Mouse (Mus musculus) stomach, embryonic 16.5 days (tissue): Measurements from ENCODE around the gene Olfr773. TPM values are rescaled to one million over a fixed set of nuclear protein-coding genes. Genes with fewer than 3 reads are reported as not detected.
"Not testable (repeated sequence)": the region's sequence is repeated elsewhere in the genome, so short reads cannot be mapped to it uniquely, and the experiment has no call there.

Experiments used
- ATAC-seq: fragments of 200-750 bp; cut with Nextera tagmentation; 2 replicates; pipeline ENCODE4 v1.8.0; 2017; ENCODE audit warnings: moderate number of reproducible peaks, moderate TSS enrichment; ENCODE audit not compliant: insufficient read depth, low FRiP score
- H3K27ac ChIP-seq: fragments of 300-500 bp; sonication (generic); 2 replicates; pipeline ENCODE4 v1.5.1; 2014; ENCODE audit warnings: low read length
- H3K27me3 ChIP-seq: fragments of 300-500 bp; sonication (generic); 2 replicates; pipeline ENCODE4 v1.6.1; 2014; ENCODE audit warnings: low read length, control low read depth, mixed read lengths; ENCODE audit not compliant: control insufficient read depth, insufficient read depth
- H3K36me3 ChIP-seq: fragments of 300-500 bp; sonication (generic); 2 replicates; pipeline ENCODE4 v1.6.1; 2014; ENCODE audit warnings: low read length; ENCODE audit not compliant: control insufficient read depth, insufficient read depth
- H3K4me1 ChIP-seq: fragments of 300-500 bp; sonication (generic); 2 replicates; pipeline ENCODE4 v1.6.1; 2014; ENCODE audit warnings: low read length, control low read depth, mixed read lengths; ENCODE audit not compliant: control insufficient read depth, insufficient read depth
- H3K4me2 ChIP-seq: fragments of 300-500 bp; sonication (generic); 2 replicates; pipeline ENCODE4 v1.6.1; 2014; ENCODE audit warnings: low read depth, low read length, mixed read lengths
- H3K4me3 ChIP-seq: fragments of 300-500 bp; sonication (generic); replicated peaks from 2 replicates; pipeline ENCODE4 v1.5.1; 2014; ENCODE audit warnings: mild to moderate bottlenecking, low read length
- H3K9ac ChIP-seq: fragments of 300-500 bp; sonication (generic); 2 replicates; pipeline ENCODE4 v1.6.1; 2014; ENCODE audit warnings: low read length
- H3K9me3 ChIP-seq: fragments of 300-500 bp; sonication (generic); replicated peaks from 2 replicates; pipeline ENCODE4 v1.6.1; 2016; ENCODE audit warnings: low read length, control low read depth; ENCODE audit not compliant: control insufficient read depth
- WGBS: fragments of 180-500 bp; shearing (Covaris S2); extraction: QIAGEN DNeasy Blood & Tissue Kit; methylation state at CpG from one replicate; pipeline ENCODE4 v1.1.7; 2014; 5-methylcytosine and 5-hydroxymethylcytosine counted together
- polyA plus RNA-seq: library from polyadenylated mRNA; unstranded; fragments of >200 nt; fragmentation: Nextera tagmentation; extraction: Ambion mirVana; gene quantifications from 2 replicates; pipeline ENCODE4 v1.2.1, GENCODE M21; 2015

Olfr773 gene
- not detected in 2 replicates for polyA plus RNA-seq

DNA sequence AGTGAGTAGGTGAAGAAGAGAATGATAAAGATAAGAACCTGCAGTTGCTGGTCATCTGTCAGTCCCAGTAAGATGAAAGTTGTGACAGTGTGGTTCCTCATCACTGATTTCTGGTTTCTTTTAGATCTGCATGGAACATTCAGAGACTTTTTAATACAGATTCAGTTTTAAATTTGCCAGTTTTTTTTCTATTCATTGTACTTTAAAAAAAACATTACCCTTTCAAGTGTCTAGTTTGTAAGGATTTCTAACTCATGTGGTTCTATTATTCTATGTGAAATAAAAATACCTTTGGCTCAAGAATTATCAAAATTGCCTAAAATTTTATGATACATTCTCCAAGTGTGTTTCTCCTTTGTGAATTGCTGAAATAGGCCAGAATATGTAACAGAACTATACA lies at the start of gene Olfr773:
Olfr773 (minus strand) TSS at position 101 of the 400 bp plus-strand sequence.
- not testable (repeated sequence) for ATAC-seq, H3K36me3 ChIP-seq, H3K9me3 ChIP-seq, H3K27ac ChIP-seq, H3K27me3 ChIP-seq, H3K4me1 ChIP-seq, H3K9ac ChIP-seq, H3K4me3 ChIP-seq, H3K4me2 ChIP-seq

DNA sequence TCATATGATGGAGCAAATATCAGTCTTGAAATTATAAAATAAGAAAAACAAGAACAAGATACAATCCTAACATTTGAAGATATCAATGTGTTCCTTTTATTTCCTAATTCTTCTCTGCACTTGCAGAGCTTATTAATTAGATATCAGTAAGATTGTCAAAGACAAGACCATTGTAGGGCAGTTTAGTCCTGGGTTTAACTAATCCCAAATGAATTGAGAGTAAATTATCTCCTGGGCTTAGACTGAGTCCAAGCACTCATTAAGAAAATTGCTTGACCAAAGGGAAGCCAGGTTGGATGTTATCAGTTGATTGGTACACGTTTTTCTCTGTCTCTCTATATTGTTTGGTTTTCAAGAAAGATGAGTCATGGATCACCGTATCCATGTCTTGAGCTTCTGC lies 48.7 kb upstream of the Olfr773 start, which contains the start of gene Olfr774:
Olfr774 (plus strand) TSS at position 301 of the 400 bp plus-strand sequence.
- no peak for ATAC-seq
- Histone ChIP-seq H3K4me2 (no peak within 1 kb of the TSS), H3K9me3 (no peaks in the 10 kb centered on the region), H3K4me1 (no peaks in the 10 kb centered on the region), H3K27ac (no peak within 1 kb of the TSS), H3K27me3 (no peaks in the 10 kb centered on the region), H3K4me3 (no peak within 1 kb of the TSS), H3K36me3 (no peaks in the 10 kb centered on the region), H3K9ac (no peak within 1 kb of the TSS)
- WGBS: 69% methylated on average over 2 of the region's 2 CpGs

DNA sequence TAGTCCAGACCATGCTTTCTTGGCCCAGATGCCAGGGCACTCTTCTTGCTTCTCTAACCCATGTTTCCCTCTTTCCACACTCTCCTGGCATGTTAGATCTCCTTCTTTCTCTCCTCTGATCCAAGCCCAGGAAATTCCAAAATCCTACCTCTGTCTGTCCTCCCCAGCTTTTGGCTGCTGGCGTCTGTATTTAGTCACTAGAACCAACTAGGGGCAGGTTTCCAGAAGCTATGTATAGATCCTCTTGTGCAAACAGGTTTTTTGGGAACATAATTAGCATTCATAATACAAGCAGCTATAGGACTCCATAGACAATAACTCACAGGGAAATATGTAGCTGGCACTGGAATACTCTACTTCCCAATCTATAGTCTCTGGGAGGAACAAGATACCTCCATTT lies 43.5 kb upstream of the Olfr773 start:
- Histone ChIP-seq H3K9ac (no peak overlapping the region), H3K4me2 (no peak overlapping the region), H3K27ac (no peak overlapping the region), H3K4me1 (no peaks in the 10 kb centered on the region), H3K4me3 (no peak overlapping the region), H3K27me3 (no peaks in the 10 kb centered on the region), H3K9me3 (no peaks in the 10 kb centered on the region), H3K36me3 (no peaks in the 10 kb centered on the region)
- ATAC-seq: no peak
- 90% methylated on average over 1 of the region's 1 CpGs for WGBS

DNA sequence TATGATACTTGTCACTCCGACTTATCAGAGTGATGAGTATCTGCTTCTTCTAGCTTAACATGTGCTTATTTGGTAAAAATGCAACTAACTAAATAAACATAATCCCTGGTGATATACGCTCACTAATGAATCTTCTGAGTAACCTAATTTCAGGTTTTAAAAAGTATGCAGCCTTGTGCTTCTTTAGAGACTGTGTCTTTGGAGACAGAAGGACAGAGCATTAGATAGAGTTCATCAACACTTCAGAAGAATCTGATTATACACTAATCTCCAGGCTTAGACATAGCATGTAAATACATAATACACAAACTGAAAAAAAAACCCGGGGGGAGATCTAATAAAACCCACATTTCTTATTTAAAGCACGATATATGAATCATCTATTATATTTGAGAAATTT lies 9.4 kb downstream of the Olfr773 start, which contains the start of gene Olfr772:
Olfr772 (minus strand) TSS at position 101 of the 400 bp plus-strand sequence.
- not testable (repeated sequence) for H3K9me3 ChIP-seq, H3K36me3 ChIP-seq, H3K4me1 ChIP-seq, ATAC-seq, H3K4me3 ChIP-seq, H3K9ac ChIP-seq, H3K27me3 ChIP-seq, H3K4me2 ChIP-seq, H3K27ac ChIP-seq
- 73% methylated on average over 3 of the region's 4 CpGs for WGBS

DNA sequence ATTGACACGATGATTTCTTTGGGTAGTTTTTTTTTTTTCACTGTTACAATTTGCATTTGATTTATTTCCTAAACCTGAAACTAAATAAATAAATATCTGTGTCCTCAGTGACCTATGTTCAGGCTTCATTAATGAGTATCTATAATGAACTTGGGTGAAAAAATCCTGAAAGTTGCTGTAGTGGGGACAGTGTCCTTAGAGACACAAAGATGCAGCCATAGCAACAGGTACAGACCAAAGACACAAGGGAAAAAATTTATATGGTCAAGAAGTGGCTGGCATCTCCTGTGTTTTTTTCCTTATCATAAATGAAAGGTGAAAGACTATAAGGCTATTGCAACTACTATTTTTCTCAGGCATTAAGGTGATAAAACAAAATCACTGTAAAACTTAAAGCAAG lies 22.6 kb downstream of the Olfr773 start, which contains the start of gene Olfr771:
Olfr771 (minus strand) TSS at position 101 of the 400 bp plus-strand sequence.
- ATAC-seq: no peak
- H3K4me3 ChIP-seq: no peak within 1 kb of the TSS
- H3K36me3 ChIP-seq: no peaks in the 10 kb centered on the region
- no peaks in the 10 kb centered on the region for H3K4me1 ChIP-seq
- H3K4me2 ChIP-seq: no peak within 1 kb of the TSS
- H3K9ac ChIP-seq: no peak within 1 kb of the TSS
- no peaks in the 10 kb centered on the region for H3K9me3 ChIP-seq
- 69% methylated on average over 1 of the region's 1 CpGs for WGBS
- no peaks in the 10 kb centered on the region for H3K27me3 ChIP-seq
- H3K27ac ChIP-seq: no peak within 1 kb of the TSS

DNA sequence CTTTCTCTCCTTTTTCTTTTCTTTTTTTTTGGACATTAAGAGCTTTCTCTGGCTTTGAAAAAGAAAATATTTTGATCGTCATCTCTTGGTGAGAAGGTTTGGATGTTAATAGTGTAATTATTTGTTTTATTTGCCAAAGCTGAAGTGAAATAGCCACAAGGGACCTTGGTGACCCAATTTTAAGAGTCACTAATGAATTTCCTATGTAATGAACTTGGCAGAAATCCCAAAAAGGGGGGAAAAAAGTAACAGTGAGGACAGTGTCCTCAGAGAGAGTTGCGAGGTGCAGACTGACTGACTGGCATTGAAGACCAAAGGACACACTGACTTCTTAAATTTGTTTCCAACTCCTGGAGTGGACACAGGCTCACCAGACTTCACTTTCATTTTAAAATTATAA lies 48.3 kb downstream of the Olfr773 start, which contains the start of gene Olfr770:
Olfr770 (minus strand) TSS at position 101 of the 400 bp plus-strand sequence.
- no peaks in the 10 kb centered on the region for H3K9me3 ChIP-seq
- no peaks in the 10 kb centered on the region for H3K4me1 ChIP-seq
- no peaks in the 10 kb centered on the region for H3K27me3 ChIP-seq
- no peak within 1 kb of the TSS for H3K9ac ChIP-seq
- ATAC-seq: no peak
- H3K4me3 ChIP-seq: no peak within 1 kb of the TSS
- 88% methylated on average over 2 of the region's 2 CpGs for WGBS
- H3K4me2 ChIP-seq: no peak within 1 kb of the TSS
- no peaks in the 10 kb centered on the region for H3K36me3 ChIP-seq
- H3K27ac ChIP-seq: no peak within 1 kb of the TSS

Other genes starting within 250 kb of the Olfr773 start
- 3.4 and 3.6 TPM in 2 replicates for gene Mettl7b, start 226.4 kb downstream of the Olfr773 start, polyA plus RNA-seq
- gene Olfr9, start 198.0 kb downstream of the Olfr773 start, polyA plus RNA-seq: not detected in 2 replicates
- gene Olfr763, start 176.6 kb downstream of the Olfr773 start, polyA plus RNA-seq: not detected in 2 replicates
- gene Olfr764-ps1, start 147.5 kb downstream of the Olfr773 start, polyA plus RNA-seq: not detected in 2 replicates
- not detected in 2 replicates for gene Olfr765, start 137.4 kb downstream of the Olfr773 start, polyA plus RNA-seq
- not detected in 2 replicates for gene Olfr766-ps1, start 118.4 kb downstream of the Olfr773 start, polyA plus RNA-seq
- not detected in 2 replicates for gene Olfr767, start 104.5 kb downstream of the Olfr773 start, polyA plus RNA-seq
- gene Olfr768, start 88.0 kb downstream of the Olfr773 start, polyA plus RNA-seq: not detected in 2 replicates
- gene Olfr769, start 69.6 kb downstream of the Olfr773 start, polyA plus RNA-seq: not detected in 2 replicates
- gene Olfr770, start 48.4 kb downstream of the Olfr773 start, polyA plus RNA-seq: not detected in 2 replicates
- not detected in 2 replicates for gene Olfr771, start 22.7 kb downstream of the Olfr773 start, polyA plus RNA-seq
- gene Olfr772, start 9.5 kb downstream of the Olfr773 start, polyA plus RNA-seq: not detected in 2 replicates
- gene Olfr774, start 48.8 kb upstream of the Olfr773 start, polyA plus RNA-seq: not detected in 2 replicates
- not detected in 2 replicates for gene Olfr775, start 61.0 kb upstream of the Olfr773 start, polyA plus RNA-seq
- not detected in 2 replicates for gene Olfr776, start 71.7 kb upstream of the Olfr773 start, polyA plus RNA-seq
- gene Olfr777, start 84.1 kb upstream of the Olfr773 start, polyA plus RNA-seq: not detected in 2 replicates
- not detected in 2 replicates for gene Olfr780, start 130.7 kb upstream of the Olfr773 start, polyA plus RNA-seq
- gene Olfr781, start 141.4 kb upstream of the Olfr773 start, polyA plus RNA-seq: not detected in 2 replicates
- gene Olfr782, start 161.4 kb upstream of the Olfr773 start, polyA plus RNA-seq: not detected in 2 replicates
- 0.09 TPM in 1 of 2 replicates, not detected in the other for gene Olfr784, start 196.7 kb upstream of the Olfr773 start, polyA plus RNA-seq
- not detected in 2 replicates for gene Olfr785, start 218.0 kb upstream of the Olfr773 start, polyA plus RNA-seq
- gene Olfr786, start 239.9 kb upstream of the Olfr773 start, polyA plus RNA-seq: not detected in 2 replicates